Mouse (Mus musculus): ENCODE results near the gene Pum1. TPM values are rescaled to one million over a fixed set of nuclear protein-coding genes. Genes with fewer than 3 reads are reported as not detected.
"Not testable (repeated sequence)": the region's sequence is repeated elsewhere in the genome, so short reads cannot be mapped to it uniquely, and the experiment has no call there.

Pum1 gene
- polyA plus RNA-seq (2012; rRNA removed): 36.8 and 39.9 TPM in 2 replicates

- peak; percentile 73 for DNase-seq (ENCODE audit: low spot score)
These were observed at the start of gene Pum1 for GRCm38 (mm10) chr4:130662979-130663725. TSS of gene Pum1 (plus strand) at chr4:130663321.

GRCm38 (mm10) chr4:130629391-130629790 is 33.7 kb upstream of the Pum1 start:
- DNase-seq (ENCODE audit: low spot score): no peak

- no peak for DNase-seq (ENCODE audit: low spot score)
These were observed 32.8 kb upstream of the Pum1 start for GRCm38 (mm10) chr4:130630232-130630847.

- not testable (repeated sequence) for DNase-seq (ENCODE audit: low spot score)
These were observed 28.0 kb upstream of the Pum1 start for GRCm38 (mm10) chr4:130635076-130635475.

GRCm38 (mm10) chr4:130636761-130637160 is 26.4 kb upstream of the Pum1 start:
- DNase-seq (ENCODE audit: low spot score): no peak

- DNase-seq (ENCODE audit: low spot score): no peak
These were observed 25.4 kb upstream of the Pum1 start for GRCm38 (mm10) chr4:130637488-130638422.

GRCm38 (mm10) chr4:130640031-130640717 is 22.9 kb upstream of the Pum1 start:
- DNase-seq (ENCODE audit: low spot score): no peak

GRCm38 (mm10) chr4:130642468-130642867 is 20.7 kb upstream of the Pum1 start:
- no peak for DNase-seq (ENCODE audit: low spot score)

GRCm38 (mm10) chr4:130645426-130645825 is 17.7 kb upstream of the Pum1 start:
- DNase-seq (ENCODE audit: low spot score): no peak

- no peak for DNase-seq (ENCODE audit: low spot score)
These were observed 11.8 kb upstream of the Pum1 start for GRCm38 (mm10) chr4:130651286-130651685.

- no peak for DNase-seq (ENCODE audit: low spot score)
These were observed 10.6 kb upstream of the Pum1 start for GRCm38 (mm10) chr4:130652546-130652945.

GRCm38 (mm10) chr4:130657820-130658565 is 5.1 kb upstream of the Pum1 start:
- no peak for DNase-seq (ENCODE audit: low spot score)

GRCm38 (mm10) chr4:130659470-130659869 is 3.7 kb upstream of the Pum1 start:
- DNase-seq (ENCODE audit: low spot score): no peak

GRCm38 (mm10) chr4:130660106-130660505 is 3.0 kb upstream of the Pum1 start:
- no peak for DNase-seq (ENCODE audit: low spot score)

GRCm38 (mm10) chr4:130661151-130661550 is 2.0 kb upstream of the Pum1 start:
- DNase-seq (ENCODE audit: low spot score): no peak

GRCm38 (mm10) chr4:130662305-130662704 is 816 bp upstream of the Pum1 start:
- DNase-seq (ENCODE audit: low spot score): not testable (repeated sequence)

- DNase-seq (ENCODE audit: low spot score): peak; percentile 39
These were observed 785 bp downstream of the Pum1 start for GRCm38 (mm10) chr4:130663810-130664401.

GRCm38 (mm10) chr4:130664414-130665029 is 1.4 kb downstream of the Pum1 start:
- no peak for DNase-seq (ENCODE audit: low spot score)

GRCm38 (mm10) chr4:130665176-130665575 is 2.1 kb downstream of the Pum1 start:
- DNase-seq (ENCODE audit: low spot score): no peak

GRCm38 (mm10) chr4:130667686-130668085 is 4.6 kb downstream of the Pum1 start:
- no peak for DNase-seq (ENCODE audit: low spot score)
